Comparison of ENCODE assay signal across 11 mouse cellular contexts in the genomic region with DNA sequence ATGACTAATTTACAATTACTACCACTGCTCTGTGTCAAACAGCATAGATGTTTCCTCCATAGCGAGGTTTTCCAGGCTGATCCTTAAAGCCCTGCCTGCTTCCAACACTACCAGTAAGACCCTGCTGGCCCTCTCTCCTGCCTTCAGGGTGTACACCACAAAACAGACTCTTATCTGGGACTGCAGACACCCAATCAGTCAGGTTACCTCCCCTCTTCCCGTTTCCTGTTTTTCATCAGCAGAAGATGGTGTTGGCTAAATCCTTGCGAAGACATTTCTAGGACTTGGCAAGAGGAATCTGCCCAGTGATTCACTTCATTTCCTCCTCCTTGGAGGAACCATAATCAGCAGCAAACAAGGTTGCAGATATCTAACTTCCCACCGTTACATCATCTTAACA.
DNase-seq lines count a peak whose midpoint lies in the region; ATAC-seq and TF ChIP-seq lines count a peak whose summit lies in the region.
"Had no signal": no experiment of that assay in that cellular context is flagged by ENCODE, and none has a peak within 500 bp of the region (broad histone marks: within the 10 kb centered on the region; RNA-seq: fewer than 3 reads in every experiment).

No protein-coding gene starts in this region.

- WGBS in intestine, embryonic 16.5 days: 57% methylated on average over 4 of the region's 4 CpGs
- WGBS in intestine, postnatal 0 days: 69% methylated on average over 4 of the region's 4 CpGs
- WGBS in heart, postnatal 0 days: 49% methylated on average over 4 of the region's 4 CpGs
- WGBS in liver, embryonic 14.5 days (ENCODE audit: insufficient replicate concordance): 9% methylated on average over 4 of the region's 4 CpGs

- no peak overlapping the region for H3K4me3 ChIP-seq in intestine, embryonic 16.5 days (ENCODE audit: low read length)
- H3K4me3 ChIP-seq in intestine, postnatal 0 days (ENCODE audit: low read depth, low read length): no peak overlapping the region
- no peak overlapping the region for H3K4me3 ChIP-seq in heart, postnatal 0 days (ENCODE audit: low read depth, low read length)
- no peak overlapping the region for H3K4me3 ChIP-seq in liver, embryonic 14.5 days (ENCODE audit: insufficient read depth in 1 of 2, low read depth in 2 of 2, low read length in 2 of 2)
- H3K4me3 ChIP-seq: intestine, embryonic 15.5 days; megakaryocyte, embryonic 14.5 days had no signal

- DNase-seq in heart, postnatal 0 days (ENCODE audit: low spot score): peak; percentile 51
- DNase-seq in liver, embryonic 14.5 days (ENCODE audit: low read depth in 3 of 3, low spot score in 3 of 3): peak; percentile 45 to 56 (median 47)
- peak; percentile 18 for DNase-seq in yolk sac, embryonic 10.5 days (ENCODE audit: low spot score)
- no peak for DNase-seq in right cerebral cortex, postnatal 4 days
- DNase-seq in layer of hippocampus, adult 8-10 months (ENCODE audit: low spot score in 2 of 2): no peak
- no peak for DNase-seq in cerebellum, postnatal 4 days (ENCODE audit: low spot score in 2 of 2)

- no peak for TF ChIP-seq CTCF in intestine, postnatal 0 days (IDR thresholded peaks at IDR 0.05; ENCODE audit: low read depth)
- no peak for TF ChIP-seq CTCF in heart, postnatal 0 days (IDR thresholded peaks at IDR 0.05; ENCODE audit: low read depth)
- TF ChIP-seq CTCF in liver, embryonic 14.5 days (IDR thresholded peaks at IDR 0.05; ENCODE audit: low read depth): no peak

- peak; percentile 74 for ATAC-seq in intestine, embryonic 16.5 days
- ATAC-seq in intestine, postnatal 0 days: no peak
- peak; percentile 81 for ATAC-seq in heart, postnatal 0 days (ENCODE audit: insufficient read depth, low read depth)
- peak; percentile 85 for ATAC-seq in liver, embryonic 14.5 days (ENCODE audit: insufficient read depth)
- ATAC-seq: CD4-positive, CD25-positive, alpha-beta regulatory T cell, adult 4 months; intestine, embryonic 15.5 days had no signal

- no peaks in the 10 kb centered on the region for H3K9me3 ChIP-seq in intestine, embryonic 16.5 days (ENCODE audit: control insufficient read depth, low read length)
- no peaks in the 10 kb centered on the region for H3K9me3 ChIP-seq in intestine, postnatal 0 days (ENCODE audit: control insufficient read depth)
- H3K9me3 ChIP-seq in heart, postnatal 0 days (replicated peaks; ENCODE audit: control insufficient read depth, low read length): no peaks in the 10 kb centered on the region
- H3K9me3 ChIP-seq in liver, embryonic 14.5 days (ENCODE audit: control insufficient read depth, low read length): no peaks in the 10 kb centered on the region
- H3K9me3 ChIP-seq: intestine, embryonic 15.5 days; megakaryocyte, embryonic 14.5 days had no signal

- H3K27me3 ChIP-seq in intestine, embryonic 16.5 days (replicated peaks; ENCODE audit: control insufficient read depth, insufficient read depth, low read length): no peaks in the 10 kb centered on the region
- H3K27me3 ChIP-seq in intestine, postnatal 0 days (replicated peaks; ENCODE audit: control insufficient read depth, insufficient read depth, low read length): no peaks in the 10 kb centered on the region
- no peaks in the 10 kb centered on the region for H3K27me3 ChIP-seq in heart, postnatal 0 days (ENCODE audit: control insufficient read depth, insufficient read depth, low read length)
- H3K27me3 ChIP-seq in liver, embryonic 14.5 days (ENCODE audit: control insufficient read depth, insufficient read depth, low read length): no peaks in the 10 kb centered on the region
- H3K27me3 ChIP-seq: intestine, embryonic 15.5 days; megakaryocyte, embryonic 14.5 days had no signal

- no peak overlapping the region for H3K4me2 ChIP-seq in intestine, embryonic 16.5 days (ENCODE audit: low read depth, low read length)
- H3K4me2 ChIP-seq in intestine, postnatal 0 days (replicated peaks; ENCODE audit: low read depth): no peak overlapping the region
- H3K4me2 ChIP-seq in heart, postnatal 0 days (ENCODE audit: low read depth, low read length): no peak overlapping the region
- peak overlapping the region; percentile 52 for H3K4me2 ChIP-seq in liver, embryonic 14.5 days (ENCODE audit: low read depth)
- H3K4me2 ChIP-seq: intestine, embryonic 15.5 days had no signal

- 0 out of 2 replicates have a peak, but pooled peaks cover 3% of the 10 kb centered on the region for H3K4me1 ChIP-seq in intestine, embryonic 16.5 days (ENCODE audit: control insufficient read depth, insufficient read depth, low read length)
- H3K4me1 ChIP-seq in intestine, postnatal 0 days (replicated peaks; ENCODE audit: control insufficient read depth, insufficient read depth, low read length): no peaks in the 10 kb centered on the region
- no peaks in the 10 kb centered on the region for H3K4me1 ChIP-seq in heart, postnatal 0 days (ENCODE audit: control insufficient read depth, insufficient read depth)
- H3K4me1 ChIP-seq in liver, embryonic 14.5 days (replicated peaks; ENCODE audit: control insufficient read depth in 2 of 2, insufficient read depth in 2 of 2, low read length in 1 of 2): peaks cover 22 to 29% of the 10 kb centered on the region in 2 experiments
- H3K4me1 ChIP-seq: intestine, embryonic 15.5 days had no signal

- no peak overlapping the region for H3K9ac ChIP-seq in intestine, embryonic 16.5 days (ENCODE audit: low read depth, low read length)
- H3K9ac ChIP-seq in intestine, postnatal 0 days (ENCODE audit: low read depth, low read length): no peak overlapping the region
- no peak overlapping the region for H3K9ac ChIP-seq in heart, postnatal 0 days (replicated peaks; ENCODE audit: low read depth, low read length)
- H3K9ac ChIP-seq in liver, embryonic 14.5 days (replicated peaks): 0 out of 2 replicates have a peak overlapping the region, but pooled peaks have one; percentile 5
- H3K9ac ChIP-seq: intestine, embryonic 15.5 days had no signal

- peak; percentile 90 for TF ChIP-seq EP300 in heart, postnatal 0 days (IDR thresholded peaks at IDR 0.05; ENCODE audit: low read depth)
- peak; percentile 70 for TF ChIP-seq EP300 in liver, embryonic 14.5 days (IDR thresholded peaks at IDR 0.05; ENCODE audit: low read depth)

- no peaks in the 10 kb centered on the region for H3K36me3 ChIP-seq in intestine, embryonic 16.5 days (ENCODE audit: control insufficient read depth, insufficient read depth, low read length)
- H3K36me3 ChIP-seq in intestine, postnatal 0 days (ENCODE audit: control insufficient read depth, insufficient read depth): no peaks in the 10 kb centered on the region; the same call in 1 of the 2 replicates
- no peaks in the 10 kb centered on the region for H3K36me3 ChIP-seq in heart, postnatal 0 days (replicated peaks; ENCODE audit: control insufficient read depth, insufficient read depth, low read length)
- H3K36me3 ChIP-seq in liver, embryonic 14.5 days (replicated peaks; ENCODE audit: control insufficient read depth, insufficient read depth, low read depth): no peaks in the 10 kb centered on the region
- H3K36me3 ChIP-seq: intestine, embryonic 15.5 days had no signal

- H3K27ac ChIP-seq in intestine, embryonic 16.5 days (ENCODE audit: low read length): no peak overlapping the region
- no peak overlapping the region for H3K27ac ChIP-seq in intestine, postnatal 0 days (ENCODE audit: low read depth, low read length)
- peak overlapping the region; percentile 66 for H3K27ac ChIP-seq in heart, postnatal 0 days (ENCODE audit: low read depth)
- peak overlapping the region; percentile 56 for H3K27ac ChIP-seq in liver, embryonic 14.5 days
- H3K27ac ChIP-seq: intestine, embryonic 15.5 days had no signal

Comparison
In these comparisons a context has a peak if more than half of its experiments do, and no peak if none do; other contexts are left out.
1. H3K27ac ChIP-seq: peak in heart, postnatal 0 days (single experiment) and liver, embryonic 14.5 days (single experiment); none in intestine, embryonic 16.5 days (single experiment) and intestine, postnatal 0 days (single experiment).
2. DNase-seq: peak in heart, postnatal 0 days (single experiment), liver, embryonic 14.5 days (3 of 3) and yolk sac, embryonic 10.5 days (single experiment); none in right cerebral cortex, postnatal 4 days (single experiment), layer of hippocampus, adult 8-10 months (0 of 2) and cerebellum, postnatal 4 days (0 of 2).